Mouse (Mus musculus): ENCODE results near the gene Eno1.

DNA sequence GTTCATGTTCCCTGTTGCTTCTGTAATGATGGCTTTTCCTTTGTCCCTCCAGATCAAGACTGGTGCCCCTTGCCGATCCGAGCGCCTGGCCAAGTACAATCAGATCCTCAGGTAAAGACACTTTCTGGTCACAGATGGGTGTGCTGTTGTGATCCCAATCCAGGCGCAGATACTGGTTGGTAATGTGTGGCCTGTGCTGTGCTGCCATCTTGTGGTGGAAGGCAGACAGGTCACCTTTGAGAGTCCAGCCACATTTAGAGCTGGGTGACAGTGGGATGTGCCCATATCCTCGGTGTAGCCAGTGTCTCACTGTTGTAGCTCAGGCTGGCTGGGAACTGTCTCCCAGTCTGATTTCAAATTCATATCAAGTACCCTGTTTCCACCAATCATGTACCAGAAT lies 11.5 kb downstream of the Eno1 start:
- peak; percentile 98 for TF ChIP-seq CTCF (IDR thresholded peaks at IDR 0.05; ENCODE audit: low read depth)
- TF ChIP-seq EP300 (optimal IDR thresholded peaks at IDR 0.05) = no peak

Data from stomach, postnatal 0 days (tissue).